Mouse (Mus musculus): ENCODE results near the gene Milr1.

GRCm38 (mm10) chr11:106716568-106716967 lies 34.5 kb upstream of the Milr1 start:
- TF ChIP-seq CTCF (IDR thresholded peaks at IDR 0.05) (no peak), EP300 (IDR thresholded peaks at IDR 0.05; ENCODE audit: insufficient read depth, low read depth, low read length) (no peak), POLR2A (IDR thresholded peaks at IDR 0.05; ENCODE audit: insufficient read depth, low read depth, low read length) (no peak)

All from heart, adult 2 months (tissue).